Mouse (Mus musculus): ENCODE data around the gene Lsm14a. TPM values are rescaled to one million over a fixed set of nuclear protein-coding genes. Genes with fewer than 3 reads are reported as not detected.
A peak's percentile ranks its signal among the peaks of the same experiment; 100 is the strongest.

The Lsm14a gene
- total and polyA plus RNA-seq, 3 experiments: 53.7 to 193 (median 90.0) TPM

DNA sequence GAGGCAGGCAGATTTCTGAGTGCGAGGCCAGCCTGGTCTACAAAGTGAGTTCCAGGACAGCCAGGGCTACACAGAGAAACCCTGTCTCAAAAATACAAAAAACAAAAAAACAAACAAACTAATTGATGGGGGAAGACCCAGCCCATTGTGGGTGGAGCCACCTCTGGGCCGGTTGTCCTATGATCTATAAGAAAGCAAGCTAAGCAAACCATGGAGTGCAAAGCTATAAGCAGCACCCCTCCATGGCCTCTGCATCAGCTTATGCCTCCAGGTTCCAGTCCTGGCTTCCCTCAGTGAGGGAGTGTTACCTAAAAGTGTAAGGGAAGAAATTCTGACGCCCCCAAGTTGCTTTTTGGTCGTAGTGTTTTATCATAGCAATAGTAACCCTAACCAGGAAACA lies 1.4 kb downstream of the Lsm14a start:
- no peaks in the 10 kb centered on the region for H3K27me3 ChIP-seq (replicated peaks)
- H3K36me3 ChIP-seq (replicated peaks in 1 of 2; ENCODE audit: control insufficient read depth in 1 of 2, insufficient read depth in 1 of 2, low read length in 1 of 2): peaks cover 0 to 7% of the 10 kb centered on the region in 2 experiments
- no peaks in the 10 kb centered on the region for H3K9me3 ChIP-seq (replicated peaks; ENCODE audit: low read length)
- peak overlapping the region; percentile 93 for H3K27ac ChIP-seq (ENCODE audit: insufficient read depth, low read depth)
- peaks cover 27% of the 10 kb centered on the region for H3K79me2 ChIP-seq (replicated peaks; ENCODE audit: control insufficient read depth, extremely low read depth, insufficient read depth, poor library complexity, severe bottlenecking)
- H3K4me1 ChIP-seq (ENCODE audit: control insufficient read depth in 1 of 2, insufficient read depth in 2 of 2): peaks cover 4 to 16% of the 10 kb centered on the region in 2 experiments; a peak in 3 of 4 replicates
- TF ChIP-seq EP300 (IDR thresholded peaks at IDR 0.05; ENCODE audit: low read length): no peak
- no peak for TF ChIP-seq E2F4 (IDR thresholded peaks at IDR 0.05; ENCODE audit: insufficient replicate concordance, low read depth, low read length)
- TF ChIP-seq TBP (conservative IDR thresholded peaks at IDR 0.05; ENCODE audit: low read depth, low read length): no peak
- TF ChIP-seq BHLHE40 (IDR thresholded peaks at IDR 0.05; ENCODE audit: low read depth, low read length): no peak
- peak; percentile 31; the same call in 1 of the 2 replicates for TF ChIP-seq POLR2A (IDR thresholded peaks at IDR 0.05; ENCODE audit: low read depth, low read length)
- no peak overlapping the region for H3K4me3 ChIP-seq (replicated peaks in 1 of 3; ENCODE audit: low read depth in 2 of 3, low read length in 2 of 3, poor library complexity in 1 of 3)
- peak overlapping the region; percentile 17; the same call in 1 of the 2 replicates for H3K4me2 ChIP-seq (ENCODE audit: insufficient read depth, low read depth, poor library complexity, severe bottlenecking)
- dilution Hi-C loops (cut with MboI; ENCODE audit: extremely low pct_ligation_motif_present, extremely low pct_unique_long_range_greater_than_20kb, low sequenced_read_pairs) (no loop called here), in situ Hi-C loops (cut with MboI; ENCODE audit: low pct_ligation_motif_present, low pct_unique_long_range_greater_than_20kb, low sequenced_read_pairs) (no loop called here)
- no peak for DNase-seq (ENCODE audit: extremely low read depth)
- peak overlapping the region; percentile 99 for H3K9ac ChIP-seq (ENCODE audit: insufficient read depth, low read depth)

DNA sequence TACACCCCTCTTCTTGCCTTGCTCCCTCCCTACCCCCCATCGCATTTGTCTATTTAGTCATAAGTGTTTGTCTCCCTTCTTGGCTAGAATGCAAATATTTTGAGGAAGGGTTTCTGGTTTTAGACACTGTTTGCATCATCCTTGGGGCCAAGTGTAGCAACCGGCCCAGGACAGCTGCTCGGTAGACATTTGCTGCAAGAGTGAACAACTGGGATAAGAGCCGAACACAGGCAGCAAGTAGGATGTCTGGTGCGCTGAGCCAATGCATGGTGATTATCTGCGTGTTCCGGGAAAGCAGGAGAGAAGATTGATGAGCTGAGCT lies 2.3 kb downstream of the Lsm14a start:
- H3K4me1 ChIP-seq (ENCODE audit: control insufficient read depth in 1 of 2, insufficient read depth in 2 of 2): peaks cover 4 to 23% of the 10 kb centered on the region in 2 experiments; a peak in 3 of 4 replicates
- peak overlapping the region; percentile 17 for H3K4me2 ChIP-seq (ENCODE audit: insufficient read depth, low read depth, poor library complexity, severe bottlenecking)
- peak overlapping the region; percentile 93 for H3K27ac ChIP-seq (ENCODE audit: insufficient read depth, low read depth)
- H3K27me3 ChIP-seq (replicated peaks): no peaks in the 10 kb centered on the region
- peaks cover 34% of the 10 kb centered on the region for H3K79me2 ChIP-seq (replicated peaks; ENCODE audit: control insufficient read depth, extremely low read depth, insufficient read depth, poor library complexity, severe bottlenecking)
- H3K4me3 ChIP-seq (replicated peaks in 1 of 3; ENCODE audit: low read depth in 2 of 3, low read length in 2 of 3, poor library complexity in 1 of 3): peak overlapping the region; percentile 79 to 86 (median 85)
- H3K9me3 ChIP-seq (replicated peaks; ENCODE audit: low read length): no peaks in the 10 kb centered on the region
- H3K36me3 ChIP-seq (replicated peaks in 1 of 2; ENCODE audit: control insufficient read depth in 1 of 2, insufficient read depth in 1 of 2, low read length in 1 of 2): peaks cover 0 to 8% of the 10 kb centered on the region in 2 experiments
- peak; percentile 86 for DNase-seq (ENCODE audit: extremely low read depth)
- dilution Hi-C loops (cut with MboI; ENCODE audit: extremely low pct_ligation_motif_present, extremely low pct_unique_long_range_greater_than_20kb, low sequenced_read_pairs): no loop called here
- H3K9ac ChIP-seq (ENCODE audit: insufficient read depth, low read depth): peak overlapping the region; percentile 99
- in situ Hi-C loops (cut with MboI; ENCODE audit: low pct_ligation_motif_present, low pct_unique_long_range_greater_than_20kb, low sequenced_read_pairs): no loop called here
- TF ChIP-seq SIN3A (IDR thresholded peaks at IDR 0.05; ENCODE audit: low read length): no peak
- TF ChIP-seq GABPA (IDR thresholded peaks at IDR 0.05; ENCODE audit: insufficient replicate concordance, low read depth, low read length): no peak
- TF ChIP-seq CHD2 (IDR thresholded peaks at IDR 0.05; ENCODE audit: low read length): 0 out of 2 replicates have a peak, but pooled peaks have one; percentile 33
- TF ChIP-seq E2F4 (IDR thresholded peaks at IDR 0.05; ENCODE audit: insufficient replicate concordance, low read depth, low read length): no peak
- TF ChIP-seq KAT2A (IDR thresholded peaks at IDR 0.05; ENCODE audit: insufficient replicate concordance, low read length): no peak
- peak; percentile 78 for TF ChIP-seq MAZ (IDR thresholded peaks at IDR 0.05; ENCODE audit: low read depth, low read length)
- no peak; the same call in 1 of the 2 replicates for TF ChIP-seq POLR2A (IDR thresholded peaks at IDR 0.05; ENCODE audit: low read depth, low read length)
- peak; percentile 53; the same call in 1 of the 2 replicates for TF ChIP-seq EP300 (IDR thresholded peaks at IDR 0.05; ENCODE audit: low read length)
- peak; percentile 47 for TF ChIP-seq NELFE (IDR thresholded peaks at IDR 0.05; ENCODE audit: low read depth, low read length)
- TF ChIP-seq MAFK (IDR thresholded peaks at IDR 0.05; ENCODE audit: insufficient replicate concordance, low read length): no peak
- TF ChIP-seq TCF12 (IDR thresholded peaks at IDR 0.05; ENCODE audit: low read depth, low read length): peak; percentile 83; the same call in 1 of the 2 replicates
- TF ChIP-seq MEF2A (IDR thresholded peaks at IDR 0.05; ENCODE audit: borderline replicate concordance, low read depth, low read length): peak; percentile 93
- no peak for TF ChIP-seq HCFC1 (IDR thresholded peaks at IDR 0.05; ENCODE audit: low read depth, low read length)
- TF ChIP-seq USF2 (conservative IDR thresholded peaks at IDR 0.05; ENCODE audit: low read depth, low read length): no peak
- no peak for TF ChIP-seq SMC3 (IDR thresholded peaks at IDR 0.05; ENCODE audit: low read depth, low read length)
- no peak for TF ChIP-seq PAX5 (IDR thresholded peaks at IDR 0.05; ENCODE audit: low read length)
- 0 out of 2 replicates have a peak, but pooled peaks have one; percentile 51 for TF ChIP-seq MYC (IDR thresholded peaks at IDR 0.05; ENCODE audit: low read depth, low read length)
- no peak for TF ChIP-seq JUN (IDR thresholded peaks at IDR 0.05; ENCODE audit: insufficient read depth, low read depth, low read length)
- TF ChIP-seq POLR2AphosphoS2 (IDR thresholded peaks at IDR 0.05; ENCODE audit: low read depth, low read length): peak; percentile 73; the same call in 1 of the 2 replicates
- TF ChIP-seq CTCF (conservative IDR thresholded peaks at IDR 0.05 in 1 of 2, IDR thresholded peaks at IDR 0.05 in 1 of 2; ENCODE audit: low read depth in 2 of 2, low read length in 2 of 2): no peak
- TF ChIP-seq ZKSCAN1 (IDR thresholded peaks at IDR 0.05; ENCODE audit: borderline replicate concordance, low read depth, low read length): no peak
- TF ChIP-seq CHD1 (IDR thresholded peaks at IDR 0.05; ENCODE audit: low read depth, low read length): peak; percentile 15; the same call in 1 of the 2 replicates
- TF ChIP-seq ZMIZ1 (IDR thresholded peaks at IDR 0.05; ENCODE audit: low read depth, low read length): no peak
- TF ChIP-seq MAX (IDR thresholded peaks at IDR 0.05; ENCODE audit: low read length): no peak
- TF ChIP-seq RCOR1 (conservative IDR thresholded peaks at IDR 0.05; ENCODE audit: low read depth, low read length): no peak
- TF ChIP-seq ZC3H11A (IDR thresholded peaks at IDR 0.05; ENCODE audit: low read depth, low read length): no peak
- TF ChIP-seq USF1 (IDR thresholded peaks at IDR 0.05; ENCODE audit: low read depth, low read length): no peak
- TF ChIP-seq IRF4 (IDR thresholded peaks at IDR 0.05; ENCODE audit: low read depth, low read length): peak; percentile 56
- TF ChIP-seq UBTF (IDR thresholded peaks at IDR 0.05; ENCODE audit: low read depth, low read length): no peak
- TF ChIP-seq JUND (conservative IDR thresholded peaks at IDR 0.05; ENCODE audit: low read depth, low read length): peak; percentile 36; the same call in 1 of the 2 replicates
- TF ChIP-seq ELF1 (IDR thresholded peaks at IDR 0.05; ENCODE audit: low read depth, low read length): peak; percentile 46; the same call in 1 of the 2 replicates

All from CH12.LX (cell line).